Mouse (Mus musculus): ENCODE measurements at regions not wholly inside any gene's neighbourhood (a gene's known extent, or its start where the extent isn't known, plus 50 kb on each side); places are given as distances from the start of the nearest gene placed in this dataset.

- 5% methylated on average over 5 of the region's 5 CpGs for WGBS
These were observed 104.7 kb downstream of the Akap11 start for GRCm38 (mm10) chr14:78431931-78432330.

GRCm38 (mm10) chr14:78431406-78431805 lies 105.2 kb downstream of the Akap11 start:
- 82% methylated on average over 3 of the region's 3 CpGs for WGBS
- no peaks in the 10 kb centered on the region for H3K36me3 ChIP-seq (ENCODE audit: control insufficient read depth, insufficient read depth, low read length)
- no peak for DNase-seq (ENCODE audit: low read depth in 1 of 2, low spot score in 2 of 2)
- no peak overlapping the region for H3K27ac ChIP-seq (ENCODE audit: insufficient read depth, low read length)
- no peaks in the 10 kb centered on the region for H3K27me3 ChIP-seq (ENCODE audit: control insufficient read depth, insufficient read depth, low read length)
- no peak overlapping the region for H3K4me3 ChIP-seq (ENCODE audit: extremely low read depth, insufficient read depth, insufficient read length)
- H3K4me1 ChIP-seq (ENCODE audit: control insufficient read depth, insufficient read depth, insufficient read length) = peaks cover 10% of the 10 kb centered on the region; the same call in 1 of the 2 replicates
- TF ChIP-seq CTCF (IDR thresholded peaks at IDR 0.05; ENCODE audit: extremely low read depth, insufficient read depth, insufficient read length, insufficient replicate concordance) = no peak

More at GRCm38 (mm10) chr14:78431931-78432330, 104.7 kb downstream of the Akap11 start:
- peak in 1 of 2 experiments; percentile 37 for DNase-seq (ENCODE audit: low read depth in 1 of 2, low spot score in 2 of 2)
- Histone ChIP-seq H3K4me3 (ENCODE audit: extremely low read depth, insufficient read depth, insufficient read length) (no peak overlapping the region), H3K27ac (ENCODE audit: insufficient read depth, low read length) (peak overlapping the region; percentile 31), H3K4me1 (ENCODE audit: control insufficient read depth, insufficient read depth, insufficient read length) (peaks cover 10% of the 10 kb centered on the region; the same call in 1 of the 2 replicates), H3K36me3 (ENCODE audit: control insufficient read depth, insufficient read depth, low read length) (no peaks in the 10 kb centered on the region), H3K27me3 (ENCODE audit: control insufficient read depth, insufficient read depth, low read length) (no peaks in the 10 kb centered on the region)
- no peak for TF ChIP-seq CTCF (IDR thresholded peaks at IDR 0.05; ENCODE audit: extremely low read depth, insufficient read depth, insufficient read length, insufficient replicate concordance)
- TF ChIP-seq POLR2A (IDR thresholded peaks at IDR 0.05; ENCODE audit: low read depth, low read length) = no peak

GRCm38 (mm10) chr14:78428233-78429019 lies 108.2 kb downstream of the Akap11 start:
- Histone ChIP-seq H3K27ac (ENCODE audit: insufficient read depth, low read length) (no peak overlapping the region), H3K4me3 (ENCODE audit: extremely low read depth, insufficient read depth, insufficient read length) (no peak overlapping the region), H3K36me3 (ENCODE audit: control insufficient read depth, insufficient read depth, low read length) (no peaks in the 10 kb centered on the region), H3K4me1 (ENCODE audit: control insufficient read depth, insufficient read depth, insufficient read length) (peaks cover 6% of the 10 kb centered on the region; the same call in 1 of the 2 replicates), H3K27me3 (ENCODE audit: control insufficient read depth, insufficient read depth, low read length) (no peaks in the 10 kb centered on the region)
- DNase-seq (ENCODE audit: low read depth in 1 of 2, low spot score in 2 of 2) = no peak
- WGBS = 78% methylated on average over 10 of the region's 10 CpGs
- no peak for TF ChIP-seq POLR2A (IDR thresholded peaks at IDR 0.05; ENCODE audit: low read depth, low read length)
- no peak for TF ChIP-seq CTCF (IDR thresholded peaks at IDR 0.05; ENCODE audit: extremely low read depth, insufficient read depth, insufficient read length, insufficient replicate concordance)

- TF ChIP-seq CTCF (IDR thresholded peaks at IDR 0.05; ENCODE audit: extremely low read depth, insufficient read depth, insufficient read length, insufficient replicate concordance) (no peak), POLR2A (IDR thresholded peaks at IDR 0.05; ENCODE audit: low read depth, low read length) (no peak)
These were observed 109.5 kb downstream of the Akap11 start for GRCm38 (mm10) chr14:78427062-78427461.

GRCm38 (mm10) chr14:78422601-78423000 lies 114.0 kb downstream of the Akap11 start:
- TF ChIP-seq POLR2A (IDR thresholded peaks at IDR 0.05; ENCODE audit: low read depth, low read length) (no peak), CTCF (IDR thresholded peaks at IDR 0.05; ENCODE audit: extremely low read depth, insufficient read depth, insufficient read length, insufficient replicate concordance) (no peak)
- Histone ChIP-seq H3K27ac (ENCODE audit: insufficient read depth, low read length) (no peak overlapping the region), H3K4me1 (ENCODE audit: control insufficient read depth, insufficient read depth, insufficient read length) (no peaks in the 10 kb centered on the region), H3K36me3 (ENCODE audit: control insufficient read depth, insufficient read depth, low read length) (no peaks in the 10 kb centered on the region), H3K4me3 (ENCODE audit: extremely low read depth, insufficient read depth, insufficient read length) (no peak overlapping the region), H3K27me3 (ENCODE audit: control insufficient read depth, insufficient read depth, low read length) (no peaks in the 10 kb centered on the region)
- no peak for DNase-seq (ENCODE audit: low read depth in 1 of 2, low spot score in 2 of 2)
- 87% methylated on average over 3 of the region's 3 CpGs for WGBS

More at GRCm38 (mm10) chr14:78427062-78427461, 109.5 kb downstream of the Akap11 start:
- Histone ChIP-seq H3K36me3 (ENCODE audit: control insufficient read depth, insufficient read depth, low read length) (no peaks in the 10 kb centered on the region), H3K27ac (ENCODE audit: insufficient read depth, low read length) (no peak overlapping the region), H3K4me3 (ENCODE audit: extremely low read depth, insufficient read depth, insufficient read length) (no peak overlapping the region), H3K27me3 (ENCODE audit: control insufficient read depth, insufficient read depth, low read length) (no peaks in the 10 kb centered on the region), H3K4me1 (ENCODE audit: control insufficient read depth, insufficient read depth, insufficient read length) (peaks cover 4% of the 10 kb centered on the region; the same call in 1 of the 2 replicates)
- no peak for DNase-seq (ENCODE audit: low read depth in 1 of 2, low spot score in 2 of 2)
- 70% methylated on average over 3 of the region's 3 CpGs for WGBS

GRCm38 (mm10) chr14:78420966-78421365 lies 113.1 kb upstream of the Tnfsf11 start:
- WGBS = 71% methylated on average over 2 of the region's 2 CpGs
- Histone ChIP-seq H3K4me3 (ENCODE audit: extremely low read depth, insufficient read depth, insufficient read length) (no peak overlapping the region), H3K4me1 (ENCODE audit: control insufficient read depth, insufficient read depth, insufficient read length) (no peaks in the 10 kb centered on the region), H3K27me3 (ENCODE audit: control insufficient read depth, insufficient read depth, low read length) (no peaks in the 10 kb centered on the region), H3K27ac (ENCODE audit: insufficient read depth, low read length) (no peak overlapping the region), H3K36me3 (ENCODE audit: control insufficient read depth, insufficient read depth, low read length) (no peaks in the 10 kb centered on the region)
- TF ChIP-seq POLR2A (IDR thresholded peaks at IDR 0.05; ENCODE audit: low read depth, low read length) (no peak), CTCF (IDR thresholded peaks at IDR 0.05; ENCODE audit: extremely low read depth, insufficient read depth, insufficient read length, insufficient replicate concordance) (no peak)
- no peak for DNase-seq (ENCODE audit: low read depth in 1 of 2, low spot score in 2 of 2)

GRCm38 (mm10) chr14:78420176-78420575 lies 112.3 kb upstream of the Tnfsf11 start:
- H3K4me1 ChIP-seq (ENCODE audit: control insufficient read depth, insufficient read depth, insufficient read length) = no peaks in the 10 kb centered on the region
- no peak overlapping the region for H3K4me3 ChIP-seq (ENCODE audit: extremely low read depth, insufficient read depth, insufficient read length)
- no peak overlapping the region for H3K27ac ChIP-seq (ENCODE audit: insufficient read depth, low read length)
- TF ChIP-seq POLR2A (IDR thresholded peaks at IDR 0.05; ENCODE audit: low read depth, low read length) (no peak), CTCF (IDR thresholded peaks at IDR 0.05; ENCODE audit: extremely low read depth, insufficient read depth, insufficient read length, insufficient replicate concordance) (no peak)
- H3K36me3 ChIP-seq (ENCODE audit: control insufficient read depth, insufficient read depth, low read length) = no peaks in the 10 kb centered on the region
- DNase-seq (ENCODE audit: low read depth in 1 of 2, low spot score in 2 of 2) = no peak
- WGBS = 64% methylated on average over 3 of the region's 3 CpGs
- H3K27me3 ChIP-seq (ENCODE audit: control insufficient read depth, insufficient read depth, low read length) = no peaks in the 10 kb centered on the region
